Mouse (Mus musculus): ENCODE data around the gene Vamp1. TPM values are rescaled to one million over a fixed set of nuclear protein-coding genes. Genes with fewer than 3 reads are reported as not detected.

Vamp1 gene
- polyA plus RNA-seq, 1 experiment: 19.8 TPM

GRCm38 (mm10) chr6:125222146-125222545 lies 6.8 kb downstream of the Vamp1 start:
- no peaks in the 10 kb centered on the region for H3K27me3 ChIP-seq (replicated peaks; ENCODE audit: control insufficient read depth, insufficient read depth, low read length)
- WGBS: 59% methylated on average over 2 of the region's 2 CpGs
- H3K4me3 ChIP-seq (ENCODE audit: insufficient read depth, low read depth, low read length): no peak overlapping the region
- TF ChIP-seq CTCF (conservative IDR thresholded peaks at IDR 0.05; ENCODE audit: insufficient read depth, insufficient read length, low read depth, low read length) (no peak), POLR2A (IDR thresholded peaks at IDR 0.05; ENCODE audit: low read depth, low read length) (no peak)
- peak; percentile 39 for DNase-seq
- H3K36me3 ChIP-seq (ENCODE audit: control insufficient read depth, insufficient read depth, low read length): no peaks in the 10 kb centered on the region; the same call in 1 of the 2 replicates
- no peaks in the 10 kb centered on the region for H3K4me1 ChIP-seq (ENCODE audit: control insufficient read depth, insufficient read depth, low read length)
- H3K27ac ChIP-seq (ENCODE audit: insufficient read depth, low read depth, low read length): no peak overlapping the region

GRCm38 (mm10) chr6:125222577-125222976 lies 7.2 kb downstream of the Vamp1 start:
- no peak for TF ChIP-seq CTCF (conservative IDR thresholded peaks at IDR 0.05; ENCODE audit: insufficient read depth, insufficient read length, low read depth, low read length)
- TF ChIP-seq POLR2A (IDR thresholded peaks at IDR 0.05; ENCODE audit: low read depth, low read length): no peak
- Histone ChIP-seq H3K4me3 (ENCODE audit: insufficient read depth, low read depth, low read length) (no peak overlapping the region), H3K4me1 (ENCODE audit: control insufficient read depth, insufficient read depth, low read length) (no peaks in the 10 kb centered on the region), H3K27ac (ENCODE audit: insufficient read depth, low read depth, low read length) (no peak overlapping the region), H3K27me3 (replicated peaks; ENCODE audit: control insufficient read depth, insufficient read depth, low read length) (no peaks in the 10 kb centered on the region), H3K36me3 (ENCODE audit: control insufficient read depth, insufficient read depth, low read length) (no peaks in the 10 kb centered on the region; the same call in 1 of the 2 replicates)
- DNase-seq: no peak
- 82% methylated on average over 3 of the region's 3 CpGs for WGBS

- no peaks in the 10 kb centered on the region for H3K27me3 ChIP-seq (replicated peaks; ENCODE audit: control insufficient read depth, insufficient read depth, low read length)
- no peak overlapping the region for H3K4me3 ChIP-seq (ENCODE audit: insufficient read depth, low read depth, low read length)
- DNase-seq: peak; percentile 39
- 87% methylated on average over 5 of the region's 5 CpGs for WGBS
- H3K36me3 ChIP-seq (ENCODE audit: control insufficient read depth, insufficient read depth, low read length): no peaks in the 10 kb centered on the region
- peaks cover 2% of the 10 kb centered on the region; the same call in 1 of the 2 replicates for H3K4me1 ChIP-seq (ENCODE audit: control insufficient read depth, insufficient read depth, low read length)
- TF ChIP-seq CTCF (conservative IDR thresholded peaks at IDR 0.05; ENCODE audit: insufficient read depth, insufficient read length, low read depth, low read length) (peak; percentile 67), POLR2A (IDR thresholded peaks at IDR 0.05; ENCODE audit: low read depth, low read length) (no peak)
- H3K27ac ChIP-seq (ENCODE audit: insufficient read depth, low read depth, low read length): no peak overlapping the region
Observed at GRCm38 (mm10) chr6:125225518-125226115, 10.3 kb downstream of the Vamp1 start.

GRCm38 (mm10) chr6:125230571-125230970 lies 15.2 kb downstream of the Vamp1 start:
- H3K27ac ChIP-seq (ENCODE audit: insufficient read depth, low read depth, low read length): no peak overlapping the region
- no peak for DNase-seq
- no peaks in the 10 kb centered on the region for H3K36me3 ChIP-seq (ENCODE audit: control insufficient read depth, insufficient read depth, low read length)
- 68% methylated on average over 9 of the region's 9 CpGs for WGBS
- no peak overlapping the region for H3K4me3 ChIP-seq (ENCODE audit: insufficient read depth, low read depth, low read length)
- no peaks in the 10 kb centered on the region for H3K27me3 ChIP-seq (replicated peaks; ENCODE audit: control insufficient read depth, insufficient read depth, low read length)
- peaks cover 4% of the 10 kb centered on the region; the same call in 1 of the 2 replicates for H3K4me1 ChIP-seq (ENCODE audit: control insufficient read depth, insufficient read depth, low read length)
- TF ChIP-seq POLR2A (IDR thresholded peaks at IDR 0.05; ENCODE audit: low read depth, low read length) (no peak), CTCF (conservative IDR thresholded peaks at IDR 0.05; ENCODE audit: insufficient read depth, insufficient read length, low read depth, low read length) (no peak)

GRCm38 (mm10) chr6:125231117-125232044 lies 16.0 kb downstream of the Vamp1 start, which contains the start of gene Tapbpl:
Gene Tapbpl (minus strand): TSS chr6:125231860.
- Histone ChIP-seq H3K36me3 (ENCODE audit: control insufficient read depth, insufficient read depth, low read length) (no peaks in the 10 kb centered on the region), H3K27ac (ENCODE audit: insufficient read depth, low read depth, low read length) (peak within 1 kb of the TSS; percentile 53), H3K4me3 (ENCODE audit: insufficient read depth, low read depth, low read length) (peak within 1 kb of the TSS; percentile 72), H3K27me3 (replicated peaks; ENCODE audit: control insufficient read depth, insufficient read depth, low read length) (no peaks in the 10 kb centered on the region), H3K4me1 (ENCODE audit: control insufficient read depth, insufficient read depth, low read length) (peaks cover 4% of the 10 kb centered on the region; the same call in 1 of the 2 replicates)
- peak; percentile 75 for DNase-seq
- no peak for TF ChIP-seq CTCF (conservative IDR thresholded peaks at IDR 0.05; ENCODE audit: insufficient read depth, insufficient read length, low read depth, low read length)
- WGBS: 1% methylated on average over 16 of the region's 16 CpGs

GRCm38 (mm10) chr6:125232045-125232437 lies 16.7 kb downstream of the Vamp1 start:
- WGBS: 27% methylated on average over 4 of the region's 4 CpGs
- no peak for DNase-seq
- Histone ChIP-seq H3K27me3 (replicated peaks; ENCODE audit: control insufficient read depth, insufficient read depth, low read length) (no peaks in the 10 kb centered on the region), H3K4me3 (ENCODE audit: insufficient read depth, low read depth, low read length) (peak overlapping the region; percentile 72), H3K36me3 (ENCODE audit: control insufficient read depth, insufficient read depth, low read length) (no peaks in the 10 kb centered on the region), H3K4me1 (ENCODE audit: control insufficient read depth, insufficient read depth, low read length) (peaks cover 4% of the 10 kb centered on the region; the same call in 1 of the 2 replicates), H3K27ac (ENCODE audit: insufficient read depth, low read depth, low read length) (peak overlapping the region; percentile 53)
- TF ChIP-seq POLR2A (IDR thresholded peaks at IDR 0.05; ENCODE audit: low read depth, low read length) (no peak), CTCF (conservative IDR thresholded peaks at IDR 0.05; ENCODE audit: insufficient read depth, insufficient read length, low read depth, low read length) (no peak)

- no peaks in the 10 kb centered on the region for H3K36me3 ChIP-seq (ENCODE audit: control insufficient read depth, insufficient read depth, low read length)
- no peak for DNase-seq
- no peak for TF ChIP-seq CTCF (conservative IDR thresholded peaks at IDR 0.05; ENCODE audit: insufficient read depth, insufficient read length, low read depth, low read length)
- TF ChIP-seq POLR2A (IDR thresholded peaks at IDR 0.05; ENCODE audit: low read depth, low read length): no peak
- 80% methylated on average over 6 of the region's 6 CpGs for WGBS
- peak overlapping the region; percentile 53 for H3K27ac ChIP-seq (ENCODE audit: insufficient read depth, low read depth, low read length)
- H3K4me1 ChIP-seq (ENCODE audit: control insufficient read depth, insufficient read depth, low read length): peaks cover 4% of the 10 kb centered on the region; the same call in 1 of the 2 replicates
- no peak overlapping the region for H3K4me3 ChIP-seq (ENCODE audit: insufficient read depth, low read depth, low read length)
- H3K27me3 ChIP-seq (replicated peaks; ENCODE audit: control insufficient read depth, insufficient read depth, low read length): no peaks in the 10 kb centered on the region
Observed at GRCm38 (mm10) chr6:125232516-125232915, 17.2 kb downstream of the Vamp1 start.
